Mouse (Mus musculus) small intestine, adult 2 months (tissue): ENCODE results near the gene Grik3. TPM values are rescaled to one million over a fixed set of nuclear protein-coding genes. Genes with fewer than 3 reads are reported as not detected.

Experiments
- H3K27ac ChIP-seq: fragments of 200-500 bp; 2 replicates; pipeline ENCODE4 v1.5.1; 2012; ENCODE audit warnings: low read depth, low read length, control low read depth, inconsistent platforms; ENCODE audit not compliant: insufficient read depth
- H3K27me3 ChIP-seq: fragments of 200-500 bp; 2 replicates; pipeline ENCODE4 v1.6.1; 2012; ENCODE audit warnings: mild to moderate bottlenecking, moderate library complexity, low read length, inconsistent platforms; ENCODE audit not compliant: control insufficient read depth, insufficient read depth
- H3K36me3 ChIP-seq: fragments of 200-500 bp; 2 replicates; pipeline ENCODE4 v1.6.1; 2012; ENCODE audit warnings: mild to moderate bottlenecking, low read length, control low read depth, inconsistent platforms; ENCODE audit not compliant: control insufficient read depth, insufficient read depth
- H3K4me1 ChIP-seq: fragments of 200-500 bp; 2 replicates; pipeline ENCODE4 v1.6.1; 2012; ENCODE audit warnings: low read length, inconsistent platforms, mixed read lengths; ENCODE audit not compliant: control insufficient read depth, insufficient read depth, insufficient read length
- H3K4me3 ChIP-seq: fragments of 200-500 bp; 2 replicates; pipeline ENCODE4 v1.5.1; 2012; ENCODE audit warnings: low read depth, mild to moderate bottlenecking, control low read depth, inconsistent platforms, low read length, moderate library complexity
- CTCF ChIP-seq: fragments of 200-500 bp; IDR thresholded peaks from 2 replicates; pipeline ENCODE4 v1.5.1; 2012; ENCODE audit warnings: low read depth, mild to moderate bottlenecking, control low read depth, inconsistent platforms, low read length, moderate library complexity, mixed read lengths; ENCODE audit not compliant: insufficient replicate concordance, insufficient read length; ENCODE audit errors: extremely low read depth
- POLR2A ChIP-seq: fragments of 200-500 bp; IDR thresholded peaks from 2 replicates; pipeline ENCODE4 v1.6.1; 2012; ENCODE audit warnings: low read depth, mild to moderate bottlenecking, control low read depth, inconsistent platforms, low read length, moderate library complexity
- WGBS: fragments of 180-500 bp; shearing (Covaris S2); methylation state at CpG from one replicate; pipeline ENCODE4 v1.1.7; 2018; 5-methylcytosine and 5-hydroxymethylcytosine counted together
- polyA plus RNA-seq: library from polyadenylated mRNA; depleted of rRNA; stranded (reverse); fragments of >200 nt; gene quantifications from 2 replicates; pipeline ENCODE4 v1.2.3, GENCODE M21; 2012

Grik3 gene
- polyA plus RNA-seq, 1 experiment, result 0.18 TPM

GRCm38 (mm10) chr4:125696182-125696939 lies 205.9 kb downstream of the Grik3 start:
- Histone ChIP-seq H3K27ac (no peak overlapping the region), H3K4me1 (no peaks in the 10 kb centered on the region), H3K27me3 (no peaks in the 10 kb centered on the region), H3K36me3 (no peaks in the 10 kb centered on the region), H3K4me3 (no peak overlapping the region)
- TF ChIP-seq CTCF (no peak), POLR2A (no peak)
- 31% methylated on average over 18 of the region's 18 CpGs for WGBS

- 36% methylated on average over 9 of the region's 9 CpGs for whole genome bisulfite sequencing
- Histone ChIP-seq H3K27ac (no peak overlapping the region), H3K4me1 (no peaks in the 10 kb centered on the region), H3K4me3 (no peak overlapping the region), H3K27me3 (no peaks in the 10 kb centered on the region), H3K36me3 (no peaks in the 10 kb centered on the region)
- TF ChIP-seq CTCF (no peak), POLR2A (no peak)
Observed at GRCm38 (mm10) chr4:125697626-125698025, 207.1 kb downstream of the Grik3 start.

GRCm38 (mm10) chr4:125699056-125699455 lies 208.6 kb downstream of the Grik3 start:
- WGBS, result 82% methylated on average over 7 of the region's 7 CpGs
- Histone ChIP-seq H3K4me3 (no peak overlapping the region), H3K27me3 (no peaks in the 10 kb centered on the region), H3K4me1 (no peaks in the 10 kb centered on the region), H3K36me3 (no peaks in the 10 kb centered on the region), H3K27ac (no peak overlapping the region)
- no peak for TF ChIP-seq POLR2A
- TF ChIP-seq CTCF, result no peak

GRCm38 (mm10) chr4:125700331-125700730 lies 209.8 kb downstream of the Grik3 start:
- no peaks in the 10 kb centered on the region for H3K4me1 ChIP-seq
- no peak overlapping the region for H3K27ac ChIP-seq
- no peak for TF ChIP-seq CTCF
- TF ChIP-seq POLR2A, result no peak
- no peaks in the 10 kb centered on the region for H3K36me3 ChIP-seq
- 54% methylated on average over 8 of the region's 8 CpGs for WGBS
- no peaks in the 10 kb centered on the region for H3K27me3 ChIP-seq
- H3K4me3 ChIP-seq, result no peak overlapping the region

GRCm38 (mm10) chr4:125702607-125703309 lies 212.3 kb downstream of the Grik3 start:
- H3K27ac ChIP-seq, result no peak overlapping the region
- 48% methylated on average over 12 of the region's 12 CpGs for WGBS
- H3K36me3 ChIP-seq, result no peaks in the 10 kb centered on the region
- TF ChIP-seq POLR2A (no peak), CTCF (no peak)
- H3K4me3 ChIP-seq, result no peak overlapping the region
- H3K27me3 ChIP-seq, result no peaks in the 10 kb centered on the region
- no peaks in the 10 kb centered on the region for H3K4me1 ChIP-seq

GRCm38 (mm10) chr4:125703310-125703690 lies 212.8 kb downstream of the Grik3 start:
- TF ChIP-seq POLR2A (no peak), CTCF (peak; percentile 44; the same call in 1 of the 2 replicates)
- Histone ChIP-seq H3K4me1 (no peaks in the 10 kb centered on the region), H3K27ac (no peak overlapping the region), H3K36me3 (no peaks in the 10 kb centered on the region), H3K27me3 (no peaks in the 10 kb centered on the region), H3K4me3 (no peak overlapping the region)
- 25% methylated on average over 4 of the region's 4 CpGs for WGBS

- H3K36me3 ChIP-seq, result no peaks in the 10 kb centered on the region
- no peak overlapping the region for H3K4me3 ChIP-seq
- H3K27me3 ChIP-seq, result no peaks in the 10 kb centered on the region
- H3K4me1 ChIP-seq, result no peaks in the 10 kb centered on the region
- H3K27ac ChIP-seq, result no peak overlapping the region
- WGBS, result 81% methylated on average over 8 of the region's 8 CpGs
- TF ChIP-seq POLR2A (no peak), CTCF (no peak)
Observed at GRCm38 (mm10) chr4:125705746-125706145, 215.2 kb downstream of the Grik3 start.
